Mouse (Mus musculus) neutrophil, adult 5-6 weeks (primary cell): ENCODE measurements around the gene Fbl. TPM values are rescaled to one million over a fixed set of nuclear protein-coding genes. Genes with fewer than 3 reads are reported as not detected.

Experiments
- total RNA-seq: library from RNA; stranded (forward); fragments of 200-1000 nt; gene quantifications from 2 replicates; pipeline ENCODE4 v1.2.3, GENCODE M21; 2017

The Fbl gene
- total RNA-seq, 1 experiment from 2014 or later = 55.4 TPM

Other genes starting within 250 kb of the Fbl start
- gene Zfp974, start 240.2 kb upstream of the Fbl start, total RNA-seq = 12.8 and 13.5 TPM in 2 replicates
- 23.8 and 25.6 TPM in 2 replicates for gene Zfp780b, start 190.5 kb upstream of the Fbl start, total RNA-seq
- 9.8 and 13.3 TPM in 2 replicates for gene Zfp850, start 155.6 kb upstream of the Fbl start, total RNA-seq
- gene Psmc4, start 119.6 kb upstream of the Fbl start, total RNA-seq = 102 and 105 TPM in 2 replicates
- 0.23 and 0.74 TPM in 2 replicates for gene Fcgbp, start 98.5 kb upstream of the Fbl start, total RNA-seq
- gene 9530053A07Rik, start 40.2 kb upstream of the Fbl start, total RNA-seq = not detected in 2 replicates
- gene Dyrk1b, start 9.8 kb downstream of the Fbl start, total RNA-seq = 11.5 and 13.2 TPM in 2 replicates
- 1.2 TPM in 1 of 2 replicates, not detected in the other for gene Eid2, start 98.2 kb downstream of the Fbl start, total RNA-seq
- gene Eid2b, start 108.0 kb downstream of the Fbl start, total RNA-seq = 5.0 and 5.9 TPM in 2 replicates
- gene Selenov, start 121.5 kb downstream of the Fbl start, total RNA-seq = not detected in 2 replicates
- 0.12 and 0.47 TPM in 2 replicates for gene Dll3, start 132.5 kb downstream of the Fbl start, total RNA-seq
- 8.5 and 10.0 TPM in 2 replicates for gene Timm50, start 142.4 kb downstream of the Fbl start, total RNA-seq
- gene Supt5, start 169.0 kb downstream of the Fbl start, total RNA-seq = 118 and 126 TPM in 2 replicates
- 700 and 800 TPM in 2 replicates for gene Rps16, start 180.9 kb downstream of the Fbl start, total RNA-seq
- 32.6 and 39.7 TPM in 2 replicates for gene Plekhg2, start 202.9 kb downstream of the Fbl start, total RNA-seq
- gene Zfp36, start 210.5 kb downstream of the Fbl start, total RNA-seq = 496 and 563 TPM in 2 replicates
- 9.1 and 9.8 TPM in 2 replicates for gene Med29, start 223.0 kb downstream of the Fbl start, total RNA-seq
- 218 and 230 TPM in 2 replicates for gene Paf1, start 223.2 kb downstream of the Fbl start, total RNA-seq